Comparison of ENCODE assay signal across 8 mouse cellular contexts in the genomic region with DNA sequence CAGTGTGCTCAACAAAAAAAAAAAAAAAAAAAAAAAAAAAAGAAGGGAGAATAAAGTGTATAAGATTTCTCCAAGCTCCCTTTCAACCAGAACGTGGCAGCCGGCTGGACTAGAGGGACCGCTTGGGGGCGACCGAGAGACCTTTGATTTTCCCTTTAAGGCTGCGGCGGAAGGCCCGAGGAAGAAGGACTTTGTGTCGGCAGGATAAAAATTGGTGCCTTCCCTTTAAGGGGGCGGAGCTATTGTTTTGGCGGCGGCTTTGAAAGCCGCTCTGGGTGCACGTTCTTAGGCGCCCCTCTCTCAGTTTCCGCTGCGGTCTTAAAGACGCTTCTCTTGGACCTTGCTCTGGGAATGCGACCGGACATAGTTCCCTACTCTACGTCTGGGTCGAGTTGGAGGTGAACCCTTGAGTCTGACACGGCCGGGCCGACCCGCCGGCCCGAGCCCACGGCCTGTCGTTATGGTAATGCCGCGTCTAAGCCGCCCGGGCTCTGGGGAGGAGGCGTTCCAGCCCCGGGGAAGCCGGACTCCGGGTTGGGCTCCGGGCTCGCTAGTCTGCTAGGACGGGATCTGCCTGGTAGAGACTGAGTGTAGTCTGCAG. TPM values are rescaled to one million over a fixed set of nuclear protein-coding genes. Genes with fewer than 3 reads are reported as not detected.
DNase-seq lines count a peak whose midpoint lies in the region; ATAC-seq and TF ChIP-seq lines count a peak whose summit lies in the region.

BC030867 (plus strand) TSS at position 253 of the 601 bp plus-strand sequence.

- peak within 1 kb of the TSS; percentile 92 for H3K4me2 ChIP-seq in forebrain, postnatal 0 days (ENCODE audit: low read depth)
- H3K4me2 ChIP-seq in lung, embryonic 14.5 days: peak within 1 kb of the TSS; percentile 77

- peak; percentile 36; the same call in 1 of the 2 replicates for ATAC-seq in forebrain, postnatal 0 days
- peak; percentile 72 for ATAC-seq in lung, embryonic 14.5 days (ENCODE audit: insufficient read depth)
- peak; percentile 91 for ATAC-seq in neutrophil, adult 5-6 weeks (ENCODE audit: extremely low read depth, insufficient number of reproducible peaks, low FRiP score, poor library complexity, severe bottlenecking)

- H3K4me1 ChIP-seq in cerebellum, adult 2 months (ENCODE audit: control insufficient read depth, insufficient read depth, low read length): 0 out of 2 replicates have a peak, but pooled peaks cover 4% of the 10 kb centered on the region
- peaks cover 6% of the 10 kb centered on the region; the same call in 1 of the 2 replicates for H3K4me1 ChIP-seq in forebrain, postnatal 0 days (ENCODE audit: insufficient read depth)
- 0 out of 2 replicates have a peak, but pooled peaks cover 5% of the 10 kb centered on the region for H3K4me1 ChIP-seq in lung, embryonic 14.5 days (ENCODE audit: insufficient read depth)

- H3K9ac ChIP-seq in forebrain, postnatal 0 days: no peak within 1 kb of the TSS
- peak within 1 kb of the TSS; percentile 77 for H3K9ac ChIP-seq in lung, embryonic 14.5 days

- no peak within 1 kb of the TSS for H3K27ac ChIP-seq in cerebellum, adult 2 months (ENCODE audit: insufficient read depth, low read length)
- H3K27ac ChIP-seq in forebrain, postnatal 0 days (ENCODE audit: low read depth, low read length): peak within 1 kb of the TSS; percentile 21; the same call in 1 of the 2 replicates
- no peak within 1 kb of the TSS for H3K27ac ChIP-seq in layer of hippocampus, adult 2 months
- peak within 1 kb of the TSS; percentile 69 for H3K27ac ChIP-seq in lung, embryonic 14.5 days (ENCODE audit: low read depth)

- TF ChIP-seq CTCF in cerebellum, adult 2 months (IDR thresholded peaks at IDR 0.05; ENCODE audit: borderline replicate concordance, insufficient read depth, low read depth, low read length): peak; percentile 67; the same call in 1 of the 2 replicates
- peak; percentile 80 for TF ChIP-seq CTCF in forebrain, postnatal 0 days (IDR thresholded peaks at IDR 0.05; ENCODE audit: low read depth)
- peak; percentile 85 for TF ChIP-seq CTCF in layer of hippocampus, adult 2 months (conservative IDR thresholded peaks at IDR 0.05)
- TF ChIP-seq CTCF in lung, embryonic 14.5 days (IDR thresholded peaks at IDR 0.05; ENCODE audit: low read depth): peak; percentile 79

- no peaks in the 10 kb centered on the region for H3K36me3 ChIP-seq in forebrain, postnatal 0 days (ENCODE audit: insufficient read depth)
- peaks cover 22% of the 10 kb centered on the region for H3K36me3 ChIP-seq in lung, embryonic 14.5 days (ENCODE audit: insufficient read depth)

- TF ChIP-seq POLR2A in cerebellum, adult 2 months (IDR thresholded peaks at IDR 0.05; ENCODE audit: borderline replicate concordance, insufficient read depth, low read length): no peak

- peak; percentile 85 for DNase-seq in MEL-GATA-1-ER (ENCODE audit: extremely low read depth, low read depth)
- peak; percentile 87 to 95 for DNase-seq in cerebellum, adult 2 months
- DNase-seq in forebrain, postnatal 0 days: peak; percentile 98
- peak; percentile 97 for DNase-seq in heart, postnatal 4 days
- peak; percentile 89 to 96 for DNase-seq in layer of hippocampus, adult 2 months (ENCODE audit: low spot score in 2 of 2)
- peak; percentile 100 for DNase-seq in lung, embryonic 14.5 days
- DNase-seq in testis, postnatal 14 days (ENCODE audit: low spot score): peak; percentile 92

- H3K9me3 ChIP-seq in forebrain, postnatal 0 days (ENCODE audit: low read length): no peaks in the 10 kb centered on the region
- H3K9me3 ChIP-seq in lung, embryonic 14.5 days (ENCODE audit: low read depth, low read length): no peaks in the 10 kb centered on the region

- H3K27me3 ChIP-seq in cerebellum, adult 2 months (ENCODE audit: control insufficient read depth, insufficient read depth, low read length): no peaks in the 10 kb centered on the region
- H3K27me3 ChIP-seq in forebrain, postnatal 0 days (ENCODE audit: insufficient read depth, low read length): no peaks in the 10 kb centered on the region
- H3K27me3 ChIP-seq in lung, embryonic 14.5 days (ENCODE audit: insufficient read depth, low read length): no peaks in the 10 kb centered on the region

- under 1% methylated on average over 41 of the region's 41 CpGs for WGBS in cerebellum, adult 2 months
- 2% methylated on average over 41 of the region's 41 CpGs for WGBS in forebrain, postnatal 0 days
- 1% methylated on average over 41 of the region's 41 CpGs for WGBS in lung, embryonic 14.5 days

- H3K4me3 ChIP-seq in cerebellum, adult 2 months (replicated peaks; ENCODE audit: insufficient read depth, low read depth, low read length): peak within 1 kb of the TSS; percentile 62
- peak within 1 kb of the TSS; percentile 44 for H3K4me3 ChIP-seq in forebrain, postnatal 0 days (ENCODE audit: low read depth, low read length)
- peak within 1 kb of the TSS; percentile 55 for H3K4me3 ChIP-seq in layer of hippocampus, adult 2 months
- H3K4me3 ChIP-seq in lung, embryonic 14.5 days (ENCODE audit: low read depth, low read length): peak within 1 kb of the TSS; percentile 80

RNA-seq across cellular contexts. Expression of gene BC030867, which starts in this region (rescaled TPM):
- polyA plus RNA-seq in cerebellum, adult 2 months (2012; rRNA removed): 1.3 and 2.2 TPM in 2 replicates
- 0.62 and 1.0 TPM in 2 replicates for total RNA-seq in forebrain, postnatal 0 days (2014; rRNA removed)
- 1.5 and 1.6 TPM in 2 replicates for polyA plus RNA-seq in forebrain, postnatal 0 days (2015; fragmentation: Nextera tagmentation; extraction: Ambion mirVana)
- 1 to 10 TPM; 5.3 TPM for total RNA-seq in heart, postnatal 4 days (2021)
- total RNA-seq in layer of hippocampus, adult 2 months (2021): 1 to 10 TPM; 1.0 to 1.1 TPM
- 21.4 and 22.2 TPM in 2 replicates for polyA plus RNA-seq in lung, embryonic 14.5 days (2014; fragmentation: Nextera tagmentation; extraction: Ambion mirVana)
- not detected in 2 replicates for total RNA-seq in neutrophil, adult 5-6 weeks (2017)

Comparison
In these comparisons a context has a peak if more than half of its experiments do, and no peak if none do; other contexts are left out.
1. Peak in ATAC-seq in neutrophil, adult 5-6 weeks; RNA of the gene not detected or under 1 TPM.
2. H3K27ac ChIP-seq: peak in forebrain, postnatal 0 days (single experiment) and lung, embryonic 14.5 days (single experiment); none in cerebellum, adult 2 months (single experiment) and layer of hippocampus, adult 2 months (single experiment).
3. ATAC-seq: peak in every context shown above with its lines; median percentile 91 in neutrophil, adult 5-6 weeks; 72 in lung, embryonic 14.5 days; 36 in forebrain, postnatal 0 days.
4. Peak in every context shown above with its lines, with median percentiles within 50 percentile points of each other: DNase-seq, H3K4me3 ChIP-seq and CTCF ChIP-seq.